Mouse (Mus musculus): ENCODE data around the gene Snx8. TPM values are rescaled to one million over a fixed set of nuclear protein-coding genes. Genes with fewer than 3 reads are reported as not detected.
"Not testable (repeated sequence)": the region's sequence is repeated elsewhere in the genome, so short reads cannot be mapped to it uniquely, and the experiment has no call there.

Gene Snx8
- polyA plus RNA-seq, 1 experiment from 2014 or later: 18.2 TPM

GRCm38 (mm10) chr5:140379299-140379698 is 9.8 kb downstream of the Snx8 start:
- Histone ChIP-seq H3K4me2 (replicated peaks) (no peak overlapping the region), H3K9me3 (no peaks in the 10 kb centered on the region), H3K4me3 (no peak overlapping the region), H3K4me1 (peaks cover 4% of the 10 kb centered on the region; the same call in 1 of the 2 replicates), H3K27ac (no peak overlapping the region), H3K36me3 (no peaks in the 10 kb centered on the region), H3K9ac (no peak overlapping the region), H3K27me3 (replicated peaks) (no peaks in the 10 kb centered on the region)
- ATAC-seq (ENCODE audit: low FRiP score, low read depth): no peak
- 81% methylated on average over 6 of the region's 6 CpGs for WGBS

GRCm38 (mm10) chr5:140378121-140378853 is 10.8 kb downstream of the Snx8 start:
- peaks cover 3% of the 10 kb centered on the region; the same call in 1 of the 2 replicates for H3K4me1 ChIP-seq
- ATAC-seq (ENCODE audit: low FRiP score, low read depth): no peak
- H3K27me3 ChIP-seq (replicated peaks): no peaks in the 10 kb centered on the region
- 94% methylated on average over 6 of the region's 6 CpGs for WGBS
- no peak overlapping the region for H3K4me2 ChIP-seq (replicated peaks)
- no peak overlapping the region for H3K9ac ChIP-seq
- H3K36me3 ChIP-seq: no peaks in the 10 kb centered on the region
- no peak overlapping the region for H3K4me3 ChIP-seq
- H3K27ac ChIP-seq: no peak overlapping the region
- H3K9me3 ChIP-seq: no peaks in the 10 kb centered on the region

GRCm38 (mm10) chr5:140375249-140375829 is 13.7 kb downstream of the Snx8 start:
- ATAC-seq (ENCODE audit: low FRiP score, low read depth): no peak
- H3K27me3 ChIP-seq (replicated peaks): no peaks in the 10 kb centered on the region
- no peak overlapping the region for H3K9ac ChIP-seq
- no peaks in the 10 kb centered on the region for H3K9me3 ChIP-seq
- WGBS: 88% methylated on average over 4 of the region's 4 CpGs
- H3K4me3 ChIP-seq: no peak overlapping the region
- H3K36me3 ChIP-seq: no peaks in the 10 kb centered on the region
- no peak overlapping the region for H3K4me2 ChIP-seq (replicated peaks)
- H3K27ac ChIP-seq: no peak overlapping the region
- H3K4me1 ChIP-seq: peaks cover 3% of the 10 kb centered on the region; the same call in 1 of the 2 replicates

- Histone ChIP-seq H3K4me1 (peaks cover 3% of the 10 kb centered on the region; the same call in 1 of the 2 replicates), H3K27me3 (replicated peaks) (no peaks in the 10 kb centered on the region), H3K9me3 (no peaks in the 10 kb centered on the region), H3K4me2 (replicated peaks) (no peak overlapping the region), H3K4me3 (no peak overlapping the region), H3K27ac (no peak overlapping the region), H3K36me3 (no peaks in the 10 kb centered on the region), H3K9ac (no peak overlapping the region)
- no peak for ATAC-seq (ENCODE audit: low FRiP score, low read depth)
- WGBS: 21% methylated on average over 3 of the region's 3 CpGs
These were observed 14.8 kb downstream of the Snx8 start for GRCm38 (mm10) chr5:140374226-140374625.

GRCm38 (mm10) chr5:140373711-140374110 is 15.4 kb downstream of the Snx8 start:
- peaks cover 3% of the 10 kb centered on the region; the same call in 1 of the 2 replicates for H3K4me1 ChIP-seq

GRCm38 (mm10) chr5:140371671-140372070 is 17.4 kb downstream of the Snx8 start:
- no peak overlapping the region for H3K9ac ChIP-seq
- H3K4me2 ChIP-seq (replicated peaks): no peak overlapping the region
- ATAC-seq (ENCODE audit: low FRiP score, low read depth): no peak
- no peaks in the 10 kb centered on the region for H3K36me3 ChIP-seq
- H3K27me3 ChIP-seq (replicated peaks): no peaks in the 10 kb centered on the region
- H3K9me3 ChIP-seq: no peaks in the 10 kb centered on the region
- peaks cover 3% of the 10 kb centered on the region; the same call in 1 of the 2 replicates for H3K4me1 ChIP-seq
- no peak overlapping the region for H3K27ac ChIP-seq
- 96% methylated on average over 3 of the region's 3 CpGs for WGBS
- no peak overlapping the region for H3K4me3 ChIP-seq

More at GRCm38 (mm10) chr5:140373711-140374110, 15.4 kb downstream of the Snx8 start:
- WGBS: 65% methylated on average over 2 of the region's 2 CpGs
- H3K27me3 ChIP-seq (replicated peaks): no peaks in the 10 kb centered on the region
- H3K9me3 ChIP-seq: no peaks in the 10 kb centered on the region
- H3K4me3 ChIP-seq: no peak overlapping the region
- no peak overlapping the region for H3K9ac ChIP-seq
- H3K4me2 ChIP-seq (replicated peaks): no peak overlapping the region
- ATAC-seq (ENCODE audit: low FRiP score, low read depth): no peak
- no peaks in the 10 kb centered on the region for H3K36me3 ChIP-seq
- no peak overlapping the region for H3K27ac ChIP-seq

- H3K4me1 ChIP-seq: peaks cover 3% of the 10 kb centered on the region; the same call in 1 of the 2 replicates
- H3K4me3 ChIP-seq: no peak overlapping the region
- 81% methylated on average over 6 of the region's 6 CpGs for whole genome bisulfite sequencing
- no peak overlapping the region for H3K27ac ChIP-seq
- H3K4me2 ChIP-seq (replicated peaks): no peak overlapping the region
- H3K9me3 ChIP-seq: no peaks in the 10 kb centered on the region
- no peak for ATAC-seq (ENCODE audit: low FRiP score, low read depth)
- no peaks in the 10 kb centered on the region for H3K27me3 ChIP-seq (replicated peaks)
- H3K36me3 ChIP-seq: no peaks in the 10 kb centered on the region
- H3K9ac ChIP-seq: no peak overlapping the region
These were observed 18.4 kb downstream of the Snx8 start for GRCm38 (mm10) chr5:140370446-140371254.

GRCm38 (mm10) chr5:140369466-140369865 is 19.6 kb downstream of the Snx8 start:
- Histone ChIP-seq H3K4me2 (replicated peaks) (no peak overlapping the region), H3K27me3 (replicated peaks) (no peaks in the 10 kb centered on the region), H3K4me1 (peaks cover 3% of the 10 kb centered on the region; the same call in 1 of the 2 replicates), H3K9ac (no peak overlapping the region), H3K27ac (no peak overlapping the region), H3K9me3 (no peaks in the 10 kb centered on the region), H3K4me3 (no peak overlapping the region), H3K36me3 (no peaks in the 10 kb centered on the region)
- 94% methylated on average over 2 of the region's 2 CpGs for WGBS
- ATAC-seq (ENCODE audit: low FRiP score, low read depth): no peak

- H3K4me3 ChIP-seq: no peak overlapping the region
- H3K27me3 ChIP-seq (replicated peaks): no peaks in the 10 kb centered on the region
- no peak for ATAC-seq (ENCODE audit: low FRiP score, low read depth)
- no peaks in the 10 kb centered on the region for H3K9me3 ChIP-seq
- no peaks in the 10 kb centered on the region for H3K36me3 ChIP-seq
- no peak overlapping the region for H3K27ac ChIP-seq
- H3K9ac ChIP-seq: no peak overlapping the region
- 0 out of 2 replicates have a peak, but pooled peaks cover 3% of the 10 kb centered on the region for H3K4me1 ChIP-seq
- no peak overlapping the region for H3K4me2 ChIP-seq (replicated peaks)
- 93% methylated on average over 4 of the region's 4 CpGs for WGBS
These were observed 20.1 kb downstream of the Snx8 start for GRCm38 (mm10) chr5:140368926-140369325.

- not testable (repeated sequence) for ATAC-seq (ENCODE audit: low FRiP score, low read depth); H3K9me3 ChIP-seq; H3K27me3 ChIP-seq (replicated peaks); H3K4me1 ChIP-seq; H3K36me3 ChIP-seq; H3K9ac ChIP-seq; H3K27ac ChIP-seq; H3K4me3 ChIP-seq; H3K4me2 ChIP-seq (replicated peaks)
- WGBS: 83% methylated on average over 2 of the region's 2 CpGs
These were observed 20.9 kb downstream of the Snx8 start for GRCm38 (mm10) chr5:140368126-140368525.

GRCm38 (mm10) chr5:140364415-140364814 is 24.6 kb downstream of the Snx8 start:
- Histone ChIP-seq H3K27me3 (replicated peaks) (no peaks in the 10 kb centered on the region), H3K9ac (no peak overlapping the region), H3K4me1 (no peaks in the 10 kb centered on the region), H3K27ac (no peak overlapping the region), H3K9me3 (peaks cover 4% of the 10 kb centered on the region; the same call in 1 of the 2 replicates), H3K4me3 (no peak overlapping the region), H3K4me2 (replicated peaks) (no peak overlapping the region), H3K36me3 (no peaks in the 10 kb centered on the region; the same call in 1 of the 2 replicates)
- no peak for ATAC-seq (ENCODE audit: low FRiP score, low read depth)
- 97% methylated on average over 5 of the region's 5 CpGs for WGBS
